Mouse (Mus musculus): Measurements from ENCODE around the gene Il31ra.

DNA sequence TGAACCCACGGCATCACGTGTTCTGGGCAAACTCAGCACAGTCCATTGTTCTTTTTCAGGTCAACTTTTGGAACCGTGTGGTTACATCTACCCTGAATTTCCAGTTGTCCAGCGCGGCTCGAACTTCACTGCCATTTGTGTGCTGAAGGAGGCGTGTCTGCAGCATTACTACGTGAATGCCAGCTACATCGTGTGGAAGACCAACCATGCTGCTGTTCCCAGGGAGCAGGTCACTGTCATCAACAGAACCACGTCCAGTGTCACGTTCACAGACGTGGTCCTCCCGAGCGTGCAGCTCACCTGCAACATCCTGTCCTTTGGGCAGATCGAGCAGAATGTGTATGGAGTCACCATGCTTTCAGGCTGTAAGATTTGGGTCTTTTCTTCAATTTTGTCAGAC is 114.2 kb downstream of the Il31ra start:
- TF ChIP-seq POLR2A (IDR thresholded peaks at IDR 0.05; ENCODE audit: insufficient read depth, low read depth, low read length), result no peak
- no peak for TF ChIP-seq CTCF (IDR thresholded peaks at IDR 0.05)
